Mouse (Mus musculus): ENCODE data around the gene Pemt. TPM values are rescaled to one million over a fixed set of nuclear protein-coding genes. Genes with fewer than 3 reads are reported as not detected.

The Pemt gene
- polyA plus RNA-seq, 1 experiment from 2014 or later: 16.3 TPM

DNA sequence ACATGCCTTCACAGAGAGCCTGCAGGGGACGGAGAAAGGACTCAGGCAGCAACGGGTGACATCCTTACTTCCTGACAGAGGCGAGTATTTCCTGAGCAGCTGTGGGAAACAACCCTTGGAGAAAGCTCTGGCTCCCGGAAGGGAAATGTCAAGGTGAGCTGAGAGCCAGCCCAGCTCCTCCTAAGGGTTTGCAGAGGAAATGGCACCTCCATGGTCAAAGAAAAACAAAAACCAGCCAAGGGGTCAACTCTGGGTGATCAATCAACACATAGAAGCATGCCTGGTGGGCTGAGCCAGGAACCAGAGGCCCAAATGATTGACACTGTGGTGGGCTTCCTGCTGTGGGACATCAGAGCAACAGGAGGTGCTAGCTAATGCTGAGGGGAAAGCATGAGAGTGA is 29.6 kb downstream of the Pemt start:
- ATAC-seq (ENCODE audit: insufficient number of reproducible peaks, insufficient read depth, low FRiP score, low read depth): no peak
- H3K9me3 ChIP-seq (ENCODE audit: control insufficient read depth, low read length): no peaks in the 10 kb centered on the region
- no peak overlapping the region for H3K4me2 ChIP-seq (ENCODE audit: low read length)
- H3K36me3 ChIP-seq (ENCODE audit: control insufficient read depth, insufficient read depth, low read length): no peaks in the 10 kb centered on the region
- H3K27ac ChIP-seq (replicated peaks in 1 of 2; ENCODE audit: control insufficient read depth in 1 of 2, insufficient read depth in 1 of 2, low read depth in 2 of 2, low read length in 2 of 2): no peak overlapping the region
- H3K4me1 ChIP-seq (ENCODE audit: control insufficient read depth in 2 of 2, insufficient read depth in 2 of 2, low read length in 2 of 2): peaks cover 4 to 5% of the 10 kb centered on the region in 2 experiments; a peak in 2 of 4 replicates
- 42% methylated on average over 4 of the region's 4 CpGs for WGBS
- H3K9ac ChIP-seq (ENCODE audit: low read length): no peak overlapping the region
- no peaks in the 10 kb centered on the region for H3K27me3 ChIP-seq (ENCODE audit: control insufficient read depth, insufficient read depth, low read length)
- no peak overlapping the region for H3K4me3 ChIP-seq (ENCODE audit: control insufficient read depth in 1 of 2, insufficient read depth in 1 of 2, low read depth in 1 of 2, low read length in 2 of 2)

DNA sequence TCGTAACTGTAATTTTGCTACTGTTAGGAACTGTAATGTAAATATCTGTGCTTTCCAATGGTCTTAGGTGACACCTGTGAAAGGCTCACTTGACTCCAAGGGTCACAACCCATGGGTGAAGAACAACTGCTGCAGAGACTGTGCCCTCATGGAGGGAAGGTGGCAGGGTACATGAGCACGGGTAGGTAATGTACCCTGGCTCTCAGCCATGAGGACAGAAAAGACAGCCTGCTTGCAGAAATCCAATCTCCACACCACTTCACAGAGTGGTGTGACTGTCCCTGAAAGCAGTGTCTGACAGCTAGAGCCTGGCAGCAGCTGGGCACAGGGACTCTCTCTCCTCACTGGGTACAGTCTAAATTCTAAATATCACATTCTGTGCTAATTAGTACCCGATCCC is 34.8 kb downstream of the Pemt start:
- Histone ChIP-seq H3K4me1 (ENCODE audit: control insufficient read depth in 2 of 2, insufficient read depth in 2 of 2, low read length in 2 of 2) (peaks cover 4% of the 10 kb centered on the region in 2 experiments; a peak in 2 of 4 replicates), H3K27ac (replicated peaks in 1 of 2; ENCODE audit: control insufficient read depth in 1 of 2, insufficient read depth in 1 of 2, low read depth in 2 of 2, low read length in 2 of 2) (no peak overlapping the region), H3K27me3 (ENCODE audit: control insufficient read depth, insufficient read depth, low read length) (no peaks in the 10 kb centered on the region), H3K4me2 (ENCODE audit: low read length) (no peak overlapping the region), H3K4me3 (ENCODE audit: control insufficient read depth in 1 of 2, insufficient read depth in 1 of 2, low read depth in 1 of 2, low read length in 2 of 2) (no peak overlapping the region), H3K36me3 (ENCODE audit: control insufficient read depth, insufficient read depth, low read length) (no peaks in the 10 kb centered on the region), H3K9ac (ENCODE audit: low read length) (no peak overlapping the region), H3K9me3 (ENCODE audit: control insufficient read depth, low read length) (no peaks in the 10 kb centered on the region)
- no peak for ATAC-seq (ENCODE audit: insufficient number of reproducible peaks, insufficient read depth, low FRiP score, low read depth)
- WGBS: 70% methylated on average over 3 of the region's 3 CpGs

DNA sequence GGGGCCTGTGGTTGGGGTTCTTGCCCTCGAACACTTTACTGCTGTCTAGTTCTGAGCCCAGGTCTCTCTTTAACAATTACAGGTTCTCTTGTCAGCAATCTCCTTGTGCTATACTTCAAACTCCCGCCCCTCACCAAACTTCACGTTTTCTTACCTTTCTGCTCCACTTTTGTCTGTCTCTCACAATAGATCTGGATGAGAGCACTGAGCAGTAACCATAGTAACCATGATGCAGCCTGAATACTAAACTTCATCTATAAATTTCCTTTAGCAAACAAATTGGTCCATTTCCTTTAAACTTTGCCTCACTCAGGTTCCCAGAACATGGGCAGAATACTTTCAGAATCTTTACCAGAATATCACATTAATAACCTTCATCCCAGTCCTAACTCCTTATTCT is 36.8 kb downstream of the Pemt start:
- no peak for ATAC-seq (ENCODE audit: insufficient number of reproducible peaks, insufficient read depth, low FRiP score, low read depth)
- H3K9ac ChIP-seq (ENCODE audit: low read length): no peak overlapping the region
- no peaks in the 10 kb centered on the region for H3K36me3 ChIP-seq (ENCODE audit: control insufficient read depth, insufficient read depth, low read length)
- no peak overlapping the region for H3K27ac ChIP-seq (replicated peaks in 1 of 2; ENCODE audit: control insufficient read depth in 1 of 2, insufficient read depth in 1 of 2, low read depth in 2 of 2, low read length in 2 of 2)
- WGBS: 81% methylated on average over 3 of the region's 3 CpGs
- H3K4me1 ChIP-seq (ENCODE audit: control insufficient read depth in 2 of 2, insufficient read depth in 2 of 2, low read length in 2 of 2): peaks cover 3 to 4% of the 10 kb centered on the region in 2 experiments; a peak in 2 of 4 replicates
- no peak overlapping the region for H3K4me2 ChIP-seq (ENCODE audit: low read length)
- no peak overlapping the region for H3K4me3 ChIP-seq (ENCODE audit: control insufficient read depth in 1 of 2, insufficient read depth in 1 of 2, low read depth in 1 of 2, low read length in 2 of 2)
- no peaks in the 10 kb centered on the region for H3K9me3 ChIP-seq (ENCODE audit: control insufficient read depth, low read length)
- H3K27me3 ChIP-seq (ENCODE audit: control insufficient read depth, insufficient read depth, low read length): no peaks in the 10 kb centered on the region

DNA sequence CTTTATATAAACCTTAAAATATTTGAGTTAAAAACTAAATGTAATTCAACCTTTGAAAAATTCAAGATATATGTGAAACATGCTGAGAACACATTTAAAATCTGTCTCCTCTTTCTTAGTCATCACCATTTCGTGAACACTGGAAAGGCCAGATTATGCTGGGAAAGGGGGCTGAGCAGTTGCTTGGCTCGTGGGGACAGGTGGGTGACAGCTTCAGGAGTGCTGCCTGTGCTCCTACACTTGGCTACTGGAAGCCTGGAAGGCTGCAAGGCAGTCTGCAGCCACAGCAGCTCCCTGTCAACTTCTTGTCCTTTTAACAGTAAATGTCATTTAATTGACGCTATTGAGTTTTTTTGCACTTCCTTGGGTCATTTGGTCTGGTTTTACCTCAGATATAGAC is 40.4 kb downstream of the Pemt start:
- Histone ChIP-seq H3K4me3 (ENCODE audit: control insufficient read depth in 1 of 2, insufficient read depth in 1 of 2, low read depth in 1 of 2, low read length in 2 of 2) (no peak overlapping the region), H3K36me3 (ENCODE audit: control insufficient read depth, insufficient read depth, low read length) (no peaks in the 10 kb centered on the region), H3K27me3 (ENCODE audit: control insufficient read depth, insufficient read depth, low read length) (no peaks in the 10 kb centered on the region), H3K9ac (ENCODE audit: low read length) (no peak overlapping the region), H3K27ac (replicated peaks in 1 of 2; ENCODE audit: control insufficient read depth in 1 of 2, insufficient read depth in 1 of 2, low read depth in 2 of 2, low read length in 2 of 2) (no peak overlapping the region), H3K4me2 (ENCODE audit: low read length) (no peak overlapping the region), H3K9me3 (ENCODE audit: control insufficient read depth, low read length) (no peaks in the 10 kb centered on the region), H3K4me1 (ENCODE audit: control insufficient read depth in 2 of 2, insufficient read depth in 2 of 2, low read length in 2 of 2) (no peaks in the 10 kb centered on the region)
- no peak for ATAC-seq (ENCODE audit: insufficient number of reproducible peaks, insufficient read depth, low FRiP score, low read depth)
- 57% methylated on average over 3 of the region's 3 CpGs for WGBS

DNA sequence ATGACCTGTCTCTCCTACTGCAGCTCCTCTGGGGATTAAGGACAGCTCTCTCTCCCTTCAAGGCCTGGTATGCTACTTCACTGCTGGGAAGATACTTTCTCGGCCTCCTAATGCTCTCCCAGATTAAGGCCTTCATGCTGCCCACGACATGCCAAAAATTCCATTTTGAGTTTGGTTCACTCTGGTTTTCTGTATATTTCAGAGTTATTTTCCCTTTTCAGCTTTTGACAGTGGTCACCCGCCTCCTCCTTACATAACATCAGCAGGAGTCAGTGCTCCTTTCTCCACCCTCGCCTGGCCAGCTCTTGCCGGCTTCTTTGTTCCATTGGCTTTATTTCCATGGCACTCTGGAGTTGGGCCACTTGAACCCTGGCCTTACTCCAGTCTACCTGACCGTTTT is 41.6 kb downstream of the Pemt start:
- Histone ChIP-seq H3K4me2 (ENCODE audit: low read length) (no peak overlapping the region), H3K4me1 (ENCODE audit: control insufficient read depth in 2 of 2, insufficient read depth in 2 of 2, low read length in 2 of 2) (no peaks in the 10 kb centered on the region), H3K9me3 (ENCODE audit: control insufficient read depth, low read length) (no peaks in the 10 kb centered on the region), H3K27ac (replicated peaks in 1 of 2; ENCODE audit: control insufficient read depth in 1 of 2, insufficient read depth in 1 of 2, low read depth in 2 of 2, low read length in 2 of 2) (no peak overlapping the region), H3K4me3 (ENCODE audit: control insufficient read depth in 1 of 2, insufficient read depth in 1 of 2, low read depth in 1 of 2, low read length in 2 of 2) (no peak overlapping the region), H3K9ac (ENCODE audit: low read length) (no peak overlapping the region), H3K36me3 (ENCODE audit: control insufficient read depth, insufficient read depth, low read length) (no peaks in the 10 kb centered on the region), H3K27me3 (ENCODE audit: control insufficient read depth, insufficient read depth, low read length) (no peaks in the 10 kb centered on the region)
- 71% methylated on average over 6 of the region's 6 CpGs for WGBS
- ATAC-seq (ENCODE audit: insufficient number of reproducible peaks, insufficient read depth, low FRiP score, low read depth): no peak

DNA sequence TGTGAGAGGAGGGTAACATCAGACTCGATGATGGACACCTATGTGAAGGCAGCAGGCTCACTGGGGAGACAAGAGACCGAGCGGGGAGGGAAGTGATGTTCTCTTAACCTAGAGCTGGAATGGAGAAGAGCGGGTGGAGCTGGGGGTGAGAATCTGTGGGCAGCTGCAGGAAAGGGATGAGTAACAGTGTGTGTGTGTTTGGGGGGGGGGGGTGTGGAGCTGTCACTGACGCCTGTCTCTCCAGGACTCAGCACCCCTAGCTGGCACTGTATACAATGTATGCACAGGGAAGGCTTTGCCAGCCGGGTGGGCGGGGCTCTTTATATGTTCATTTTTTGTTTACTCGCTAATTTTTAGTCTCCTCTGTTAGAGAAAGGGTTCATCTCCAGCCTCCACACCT is 42.5 kb downstream of the Pemt start:
- Histone ChIP-seq H3K27ac (replicated peaks in 1 of 2; ENCODE audit: control insufficient read depth in 1 of 2, insufficient read depth in 1 of 2, low read depth in 2 of 2, low read length in 2 of 2) (no peak overlapping the region), H3K4me1 (ENCODE audit: control insufficient read depth in 2 of 2, insufficient read depth in 2 of 2, low read length in 2 of 2) (no peaks in the 10 kb centered on the region), H3K4me2 (ENCODE audit: low read length) (no peak overlapping the region), H3K27me3 (ENCODE audit: control insufficient read depth, insufficient read depth, low read length) (no peaks in the 10 kb centered on the region), H3K4me3 (ENCODE audit: control insufficient read depth in 1 of 2, insufficient read depth in 1 of 2, low read depth in 1 of 2, low read length in 2 of 2) (no peak overlapping the region), H3K36me3 (ENCODE audit: control insufficient read depth, insufficient read depth, low read length) (no peaks in the 10 kb centered on the region), H3K9ac (ENCODE audit: low read length) (no peak overlapping the region), H3K9me3 (ENCODE audit: control insufficient read depth, low read length) (no peaks in the 10 kb centered on the region)
- WGBS: 80% methylated on average over 8 of the region's 8 CpGs
- no peak for ATAC-seq (ENCODE audit: insufficient number of reproducible peaks, insufficient read depth, low FRiP score, low read depth)

DNA sequence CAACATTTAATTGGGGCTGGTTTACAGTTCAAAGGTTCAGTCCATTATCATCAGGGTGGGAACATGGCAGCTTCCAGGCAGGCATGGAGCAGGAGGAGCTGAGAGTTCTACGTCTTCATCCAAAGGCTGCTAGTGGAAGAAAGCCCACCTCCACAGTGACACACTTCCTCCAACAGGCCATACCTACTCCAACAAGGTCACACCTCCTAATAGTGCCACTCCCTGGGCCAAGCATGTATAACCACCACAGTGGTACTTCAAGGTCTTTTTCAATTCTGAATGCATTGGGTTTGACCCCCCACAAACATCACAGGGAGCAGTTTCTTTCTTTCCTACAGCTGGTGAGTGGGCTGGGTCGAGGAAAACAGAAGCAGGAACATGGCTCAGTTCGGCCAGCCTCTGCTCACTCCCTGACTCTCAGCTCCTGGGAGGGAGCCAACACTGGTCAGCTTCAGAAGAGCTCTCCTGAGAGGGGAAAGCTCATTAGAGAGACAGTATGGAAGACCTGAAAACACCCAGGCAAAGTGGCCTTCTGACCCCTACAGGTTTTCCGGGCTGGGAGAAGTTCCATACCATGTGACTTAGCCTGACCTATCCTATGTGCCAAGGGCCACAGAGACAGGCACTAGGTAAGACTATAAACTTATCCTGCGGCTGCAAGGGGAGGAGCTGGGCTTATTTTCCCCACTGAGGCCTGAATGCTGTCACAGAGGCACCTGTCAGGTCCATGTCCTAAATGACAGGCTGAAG is 44.9 kb downstream of the Pemt start:
- H3K36me3 ChIP-seq (ENCODE audit: control insufficient read depth, insufficient read depth, low read length): no peaks in the 10 kb centered on the region
- no peaks in the 10 kb centered on the region for H3K9me3 ChIP-seq (ENCODE audit: control insufficient read depth, low read length)
- no peaks in the 10 kb centered on the region for H3K4me1 ChIP-seq (ENCODE audit: control insufficient read depth in 2 of 2, insufficient read depth in 2 of 2, low read length in 2 of 2)
- no peak; the same call in 1 of the 2 replicates for ATAC-seq (ENCODE audit: insufficient number of reproducible peaks, insufficient read depth, low FRiP score, low read depth)
- no peak overlapping the region for H3K9ac ChIP-seq (ENCODE audit: low read length)
- H3K27me3 ChIP-seq (ENCODE audit: control insufficient read depth, insufficient read depth, low read length): no peaks in the 10 kb centered on the region
- no peak overlapping the region for H3K4me3 ChIP-seq (ENCODE audit: control insufficient read depth in 1 of 2, insufficient read depth in 1 of 2, low read depth in 1 of 2, low read length in 2 of 2)
- no peak overlapping the region for H3K27ac ChIP-seq (replicated peaks in 1 of 2; ENCODE audit: control insufficient read depth in 1 of 2, insufficient read depth in 1 of 2, low read depth in 2 of 2, low read length in 2 of 2)
- H3K4me2 ChIP-seq (ENCODE audit: low read length): no peak overlapping the region
- 70% methylated on average over 5 of the region's 5 CpGs for WGBS

DNA sequence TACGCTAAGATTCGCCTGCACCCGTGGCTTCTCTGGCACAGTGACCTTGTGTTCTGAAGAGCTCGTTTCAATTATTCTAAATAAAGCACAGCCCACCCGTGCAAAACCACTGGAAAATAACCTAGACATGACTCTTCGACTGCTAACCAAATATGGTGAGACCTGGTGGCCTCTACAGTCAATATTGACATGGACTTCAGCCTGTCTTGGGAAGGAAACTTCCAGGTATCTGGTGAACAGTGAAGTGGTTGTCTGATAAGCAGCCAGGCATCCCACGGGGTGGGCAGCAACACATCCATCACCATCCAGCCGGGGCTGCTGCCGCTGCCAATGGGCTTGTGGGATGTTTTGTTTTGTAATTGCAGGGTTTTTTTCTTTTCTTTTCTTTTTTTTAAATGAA is 52.0 kb downstream of the Pemt start:
- Histone ChIP-seq H3K9ac (ENCODE audit: low read length) (no peak overlapping the region; the same call in 1 of the 2 replicates), H3K4me3 (ENCODE audit: control insufficient read depth in 1 of 2, insufficient read depth in 1 of 2, low read depth in 1 of 2, low read length in 2 of 2) (no peak overlapping the region), H3K27me3 (ENCODE audit: control insufficient read depth, insufficient read depth, low read length) (no peaks in the 10 kb centered on the region), H3K9me3 (ENCODE audit: control insufficient read depth, low read length) (no peaks in the 10 kb centered on the region), H3K36me3 (ENCODE audit: control insufficient read depth, insufficient read depth, low read length) (no peaks in the 10 kb centered on the region), H3K27ac (replicated peaks in 1 of 2; ENCODE audit: control insufficient read depth in 1 of 2, insufficient read depth in 1 of 2, low read depth in 2 of 2, low read length in 2 of 2) (no peak overlapping the region), H3K4me2 (ENCODE audit: low read length) (0 out of 2 replicates have a peak overlapping the region, but pooled peaks have one; percentile 3), H3K4me1 (ENCODE audit: control insufficient read depth in 2 of 2, insufficient read depth in 2 of 2, low read length in 2 of 2) (peaks cover 12 to 14% of the 10 kb centered on the region in 2 experiments; a peak in 2 of 4 replicates)
- WGBS: 22% methylated on average over 9 of the region's 9 CpGs
- no peak for ATAC-seq (ENCODE audit: insufficient number of reproducible peaks, insufficient read depth, low FRiP score, low read depth)

All from heart, embryonic 14.5 days (tissue).